Mouse (Mus musculus) liver, postnatal 0 days (tissue): ENCODE results near the gene Ano1. TPM values are rescaled to one million over a fixed set of nuclear protein-coding genes. Genes with fewer than 3 reads are reported as not detected.

Experiments
- ATAC-seq: fragments of 200-750 bp; cut with Nextera tagmentation; 2 replicates; pipeline ENCODE4 v1.8.0; 2017; ENCODE audit warnings: mild to moderate bottlenecking, moderate library complexity
- DNase-seq: peaks from one replicate; pipeline ENCODE4 v3.0.0-alpha.2; 2016
- H3K27ac ChIP-seq: fragments of 300-500 bp; sonication (generic); 2 replicates; pipeline ENCODE4 v1.5.1; 2014; ENCODE audit warnings: antibody characterized with exemption, moderate library complexity, mild to moderate bottlenecking, low read depth
- H3K27me3 ChIP-seq: fragments of 300-500 bp; sonication (generic); 2 replicates; pipeline ENCODE4 v1.6.1; 2014; ENCODE audit warnings: low read length, control low read depth, mixed read lengths; ENCODE audit not compliant: insufficient read depth
- H3K36me3 ChIP-seq: fragments of 300-500 bp; sonication (generic); replicated peaks from 2 replicates; pipeline ENCODE4 v1.6.1; 2014; ENCODE audit warnings: mild to moderate bottlenecking, control low read depth, low read length, moderate library complexity, mixed read lengths; ENCODE audit not compliant: insufficient read depth
- H3K4me1 ChIP-seq: fragments of 300-500 bp; sonication (generic); 2 replicates; pipeline ENCODE4 v1.6.1; 2014; ENCODE audit warnings: antibody characterized with exemption, mild to moderate bottlenecking, control low read depth; ENCODE audit not compliant: insufficient read depth
- H3K4me2 ChIP-seq: fragments of 300-500 bp; sonication (generic); 2 replicates; pipeline ENCODE4 v1.6.1; 2014; ENCODE audit warnings: low read depth, mild to moderate bottlenecking, low read length, moderate library complexity, mixed read lengths
- H3K4me3 ChIP-seq: fragments of 300-500 bp; sonication (generic); 2 replicates; pipeline ENCODE4 v1.5.1; 2014; ENCODE audit warnings: low read depth, low read length
- H3K9ac ChIP-seq: fragments of 300-500 bp; sonication (generic); replicated peaks from 2 replicates; pipeline ENCODE4 v1.6.1; 2014; ENCODE audit warnings: mild to moderate bottlenecking, moderate library complexity
- H3K9me3 ChIP-seq: fragments of 300-500 bp; sonication (generic); 2 replicates; pipeline ENCODE4 v1.6.1; 2016; ENCODE audit warnings: mild to moderate bottlenecking, control low read depth, low read length, mixed read lengths
- CTCF ChIP-seq: sonication (generic); IDR thresholded peaks from 2 replicates; pipeline ENCODE4 v1.5.1; 2016; ENCODE audit warnings: antibody characterized with exemption, low read depth
- EP300 ChIP-seq: IDR thresholded peaks from 2 replicates; pipeline ENCODE4 v1.6.1; 2016; ENCODE audit warnings: antibody characterized with exemption, low read depth, mild to moderate bottlenecking
- WGBS: fragments of 180-500 bp; shearing (Covaris S2); extraction: QIAGEN DNeasy Blood & Tissue Kit; methylation state at CpG from one replicate; pipeline ENCODE4 v1.1.7; 2014; ENCODE audit not compliant: insufficient replicate concordance; 5-methylcytosine and 5-hydroxymethylcytosine counted together
- polyA plus RNA-seq: library from polyadenylated mRNA; unstranded; fragments of >200 nt; fragmentation: Nextera tagmentation; extraction: Ambion mirVana; gene quantifications from 2 replicates; pipeline ENCODE4 v1.2.1, GENCODE M21; 2015

Ano1 gene
- polyA plus RNA-seq, 1 experiment from 2014 or later: 1.1 TPM

GRCm38 (mm10) chr7:144738357-144738798 is 13.4 kb downstream of the Ano1 start:
- peaks cover 20% of the 10 kb centered on the region for H3K27me3 ChIP-seq
- ATAC-seq (peak; percentile 33), DNase-seq (peak; percentile 31)
- H3K9ac ChIP-seq: 0 out of 2 replicates have a peak overlapping the region, but pooled peaks have one; percentile 21
- no peak for TF ChIP-seq CTCF
- no peak for TF ChIP-seq EP300
- no peaks in the 10 kb centered on the region for H3K36me3 ChIP-seq
- no peaks in the 10 kb centered on the region for H3K9me3 ChIP-seq
- peak overlapping the region; percentile 66 for H3K4me2 ChIP-seq
- H3K4me3 ChIP-seq: peak overlapping the region; percentile 34
- no peak overlapping the region for H3K27ac ChIP-seq
- no peaks in the 10 kb centered on the region for H3K4me1 ChIP-seq
- 2% methylated on average over 26 of the region's 33 CpGs for WGBS

DNA sequence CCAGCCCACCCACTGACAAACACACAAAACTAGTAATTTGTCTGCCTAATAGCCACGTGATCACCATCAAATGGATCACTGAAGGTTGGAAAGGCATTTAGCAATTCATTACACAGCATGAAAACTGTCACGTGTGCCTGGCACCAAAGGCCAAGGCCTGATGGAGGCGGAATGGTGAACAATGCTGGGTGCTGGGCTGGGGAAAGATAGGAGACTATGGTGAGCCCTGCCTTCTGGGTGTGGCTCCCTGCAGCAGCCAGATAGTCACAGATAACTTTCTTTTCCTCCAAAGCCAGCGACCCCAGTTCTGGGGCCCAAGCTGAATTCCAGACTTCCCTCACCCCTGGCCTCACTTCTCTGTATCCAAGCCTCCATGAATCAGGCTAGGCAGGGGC is 19.9 kb downstream of the Ano1 start:
- Histone ChIP-seq H3K9me3 (no peaks in the 10 kb centered on the region), H3K36me3 (no peaks in the 10 kb centered on the region), H3K27ac (0 out of 2 replicates have a peak overlapping the region, but pooled peaks have one; percentile 34), H3K4me2 (no peak overlapping the region), H3K4me1 (peaks cover 5% of the 10 kb centered on the region), H3K27me3 (peaks cover 3% of the 10 kb centered on the region; the same call in 1 of the 2 replicates), H3K4me3 (no peak overlapping the region), H3K9ac (no peak overlapping the region)
- ATAC-seq: peak; percentile 83
- whole genome bisulfite sequencing: 27% methylated on average over 4 of the region's 4 CpGs
- TF ChIP-seq CTCF (no peak), EP300 (peak; percentile 44; the same call in 1 of the 2 replicates)
- peak; percentile 36 for DNase-seq

DNA sequence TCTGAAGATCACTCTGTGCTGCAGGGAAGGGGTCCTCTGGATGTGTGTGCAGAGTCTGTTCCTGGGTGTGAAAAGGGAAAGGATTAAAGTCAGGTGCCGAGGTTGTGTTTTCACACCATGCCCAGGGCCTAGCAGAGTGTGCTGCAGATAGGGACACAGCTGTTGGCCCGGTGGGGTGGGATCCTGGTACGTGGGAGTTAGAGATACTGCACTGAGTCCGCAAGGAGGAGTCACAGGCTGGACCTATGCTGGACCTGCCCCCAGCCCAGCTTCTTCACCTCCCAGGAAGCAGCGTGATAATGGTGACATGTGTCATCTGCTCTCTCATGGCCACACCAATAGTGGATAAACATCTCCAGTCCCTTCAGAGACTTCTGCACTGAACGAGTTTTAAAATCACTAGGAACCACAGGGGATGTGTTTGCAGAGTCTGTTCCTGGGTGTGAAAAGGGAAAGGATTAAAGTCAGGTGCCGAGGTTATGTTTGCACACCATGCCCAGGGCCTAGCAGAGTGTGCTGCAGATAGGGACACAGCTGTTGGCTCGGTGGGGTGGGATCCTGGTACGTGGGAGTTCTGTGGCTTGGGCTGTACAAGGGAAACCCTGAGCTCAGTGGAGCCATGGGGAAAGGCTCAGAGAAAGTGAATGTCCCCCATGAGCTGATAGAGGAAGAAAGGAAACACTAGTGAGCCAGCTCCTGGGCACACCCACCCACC is 20.4 kb downstream of the Ano1 start:
- TF ChIP-seq CTCF (no peak), EP300 (no peak; the same call in 1 of the 2 replicates)
- 0 out of 2 replicates have a peak overlapping the region, but pooled peaks have one; percentile 34 for H3K27ac ChIP-seq
- H3K4me3 ChIP-seq: no peak overlapping the region
- peak; percentile 88 for ATAC-seq
- 0 out of 2 replicates have a peak, but pooled peaks cover 2% of the 10 kb centered on the region for H3K27me3 ChIP-seq
- 31% methylated on average over 9 of the region's 9 CpGs for WGBS
- no peaks in the 10 kb centered on the region for H3K36me3 ChIP-seq
- no peak overlapping the region for H3K9ac ChIP-seq
- no peak for DNase-seq
- H3K9me3 ChIP-seq: no peaks in the 10 kb centered on the region
- H3K4me1 ChIP-seq: peaks cover 5% of the 10 kb centered on the region
- H3K4me2 ChIP-seq: no peak overlapping the region

DNA sequence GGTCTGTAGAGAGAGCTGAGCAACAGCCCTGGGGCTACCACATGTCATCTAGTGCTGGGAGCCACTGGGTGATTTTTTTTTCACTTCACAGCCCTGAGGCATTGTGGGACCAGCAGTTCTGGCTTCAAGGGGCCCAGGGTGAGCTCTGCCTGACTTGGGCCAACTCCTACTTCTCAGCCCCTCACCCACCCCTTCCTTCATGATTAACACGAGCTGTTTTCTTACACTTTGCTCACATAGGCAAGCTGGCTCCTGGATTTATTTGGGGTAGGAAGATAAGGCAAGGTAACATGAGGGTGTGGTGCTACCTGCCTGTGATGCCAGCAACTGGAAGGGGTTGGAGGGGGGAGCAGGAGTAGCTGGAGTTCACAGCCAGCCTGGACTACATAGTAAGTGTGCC is 27.5 kb downstream of the Ano1 start:
- 14% methylated on average over 1 of the region's 1 CpGs for WGBS
- H3K4me2 ChIP-seq: no peak overlapping the region
- no peaks in the 10 kb centered on the region for H3K9me3 ChIP-seq
- no peak overlapping the region for H3K27ac ChIP-seq
- TF ChIP-seq EP300: no peak
- TF ChIP-seq CTCF: no peak
- H3K4me3 ChIP-seq: no peak overlapping the region
- no peak for ATAC-seq
- H3K4me1 ChIP-seq: no peaks in the 10 kb centered on the region
- H3K9ac ChIP-seq: no peak overlapping the region
- DNase-seq: no peak
- H3K27me3 ChIP-seq: no peaks in the 10 kb centered on the region
- no peaks in the 10 kb centered on the region for H3K36me3 ChIP-seq

- Histone ChIP-seq H3K4me1 (no peaks in the 10 kb centered on the region), H3K4me2 (no peak overlapping the region), H3K9ac (no peak overlapping the region), H3K9me3 (no peaks in the 10 kb centered on the region), H3K4me3 (no peak overlapping the region), H3K27me3 (no peaks in the 10 kb centered on the region), H3K36me3 (no peaks in the 10 kb centered on the region), H3K27ac (no peak overlapping the region)
- WGBS: 71% methylated on average over 4 of the region's 4 CpGs
- ATAC-seq (no peak), DNase-seq (no peak)
- TF ChIP-seq CTCF: no peak
- no peak for TF ChIP-seq EP300
Observed at GRCm38 (mm10) chr7:144719956-144720355, 31.8 kb downstream of the Ano1 start.

- Histone ChIP-seq H3K27me3 (no peaks in the 10 kb centered on the region), H3K4me3 (no peak overlapping the region)
Observed at GRCm38 (mm10) chr7:144717736-144718135, 34.0 kb downstream of the Ano1 start.

More at GRCm38 (mm10) chr7:144717736-144718135, 34.0 kb downstream of the Ano1 start:
- Histone ChIP-seq H3K9ac (no peak overlapping the region), H3K4me2 (no peak overlapping the region), H3K9me3 (no peaks in the 10 kb centered on the region), H3K4me1 (no peaks in the 10 kb centered on the region), H3K36me3 (no peaks in the 10 kb centered on the region), H3K27ac (no peak overlapping the region)
- DNase-seq (no peak), ATAC-seq (no peak)
- 78% methylated on average over 5 of the region's 5 CpGs for WGBS
- TF ChIP-seq EP300: no peak
- TF ChIP-seq CTCF: no peak
